ENCODE assay signal across 9 mouse cellular contexts in genomic region chr9:107374623-107375022, GRCm38 (mm10). TPM values are rescaled to one million over a fixed set of nuclear protein-coding genes. Genes with fewer than 3 reads are reported as not detected.
DNase-seq lines count a peak whose midpoint lies in the region.
"Had no signal": no experiment of that assay in that cellular context is flagged by ENCODE, and none has a peak within 500 bp of the region (broad histone marks: within the 10 kb centered on the region; RNA-seq: fewer than 3 reads in every experiment).

No protein-coding gene starts in this region.

- H3K27ac ChIP-seq in heart, embryonic 10.5 days: peak overlapping the region; percentile 49; the same call in 1 of the 2 replicates
- H3K27ac ChIP-seq: limb, embryonic 15.5 days had no signal

- H3K27me3 ChIP-seq in heart, embryonic 10.5 days (ENCODE audit: insufficient read depth, poor library complexity, severe bottlenecking): peaks cover 69% of the 10 kb centered on the region

- peaks cover 61% of the 10 kb centered on the region for H3K4me1 ChIP-seq in heart, embryonic 10.5 days

- H3K4me3 ChIP-seq in heart, embryonic 10.5 days: no peak overlapping the region
- H3K4me3 ChIP-seq: limb, embryonic 15.5 days had no signal

- WGBS in heart, embryonic 10.5 days: 7% methylated on average over 8 of the region's 8 CpGs

- intact Hi-C loops in heart, postnatal 10 days (cut with DNase I): no loop called here

- no peaks in the 10 kb centered on the region for H3K9me3 ChIP-seq in heart, embryonic 10.5 days
- H3K9me3 ChIP-seq: limb, embryonic 15.5 days had no signal

- H3K36me3 ChIP-seq in heart, embryonic 10.5 days: no peaks in the 10 kb centered on the region
- H3K36me3 ChIP-seq: limb, embryonic 15.5 days had no signal

- peak; percentile 89 for DNase-seq in heart, embryonic 10.5 days (ENCODE audit: low spot score)
- no peak for DNase-seq in heart, postnatal 10 days
- DNase-seq in A20 (ENCODE audit: low read depth, low spot score) (peak; percentile 66), ZHBTc4 (ENCODE audit: low read depth, low spot score) (peak; percentile 95)
- DNase-seq in kidney, postnatal 4 days: peak; percentile 76 to 82
- peak; percentile 44 for DNase-seq in thymus, postnatal 14 days
- DNase-seq in gastrocnemius, postnatal 4 days (ENCODE audit: low spot score in 2 of 2): no peak
- no peak for DNase-seq in layer of hippocampus, postnatal 10 days (ENCODE audit: low spot score in 2 of 2)

RNA-seq across cellular contexts. Expression of gene Cacna2d2, which starts 24.8 kb away (rescaled TPM):
- 6.8 TPM in 2 replicates for polyA plus RNA-seq in heart, embryonic 10.5 days (2016; fragmentation: Nextera tagmentation; extraction: Ambion mirVana)
- 10 to 100 TPM in 1 of 2 experiments, 1 to 10 TPM in 1; 7.3 to 13.2 TPM for total RNA-seq in heart, postnatal 10 days (2021)
- total RNA-seq in gastrocnemius, postnatal 4 days (2021): 1 to 10 TPM; 2.6 to 2.7 TPM
- total RNA-seq in layer of hippocampus, postnatal 10 days (2021): 10 to 100 TPM; 21.4 to 27.2 TPM

RNA-seq across cellular contexts. Expression of gene 6430571L13Rik, which starts 34.2 kb away (rescaled TPM):
- 0.74 and 1.2 TPM in 2 replicates for polyA plus RNA-seq in heart, embryonic 10.5 days (2016; fragmentation: Nextera tagmentation; extraction: Ambion mirVana)
- 10 to 100 TPM in 1 of 2 experiments, 1 to 10 TPM in 1; 8.9 to 11.4 TPM for total RNA-seq in heart, postnatal 10 days (2021)
- 10 to 100 TPM; 16.9 to 18.1 TPM for total RNA-seq in gastrocnemius, postnatal 4 days (2021)
- 1 to 10 TPM; 2.5 to 3.2 TPM for total RNA-seq in layer of hippocampus, postnatal 10 days (2021)

RNA-seq across cellular contexts. Expression of gene Hemk1, which starts 36.5 kb away (rescaled TPM):
- 13.4 and 14.6 TPM in 2 replicates for polyA plus RNA-seq in heart, embryonic 10.5 days (2016; fragmentation: Nextera tagmentation; extraction: Ambion mirVana)
- 10 to 100 TPM; 16.8 to 17.0 TPM for total RNA-seq in heart, postnatal 10 days (2021)
- total RNA-seq in gastrocnemius, postnatal 4 days (2021): 10 to 100 TPM; 14.0 to 14.5 TPM
- total RNA-seq in layer of hippocampus, postnatal 10 days (2021): 10 to 100 TPM; 14.6 to 19.9 TPM

Comparison
In these comparisons a context has a peak if more than half of its experiments do, and no peak if none do; other contexts are left out.
1. DNase-seq: peak in heart, embryonic 10.5 days (single experiment), A20 (single experiment), ZHBTc4 (single experiment), kidney, postnatal 4 days (2 of 2) and thymus, postnatal 14 days (single experiment); none in heart, postnatal 10 days (0 of 2), gastrocnemius, postnatal 4 days (0 of 2) and layer of hippocampus, postnatal 10 days (0 of 2).